Mouse (Mus musculus): Measurements from ENCODE around the gene Fgd6.

DNA sequence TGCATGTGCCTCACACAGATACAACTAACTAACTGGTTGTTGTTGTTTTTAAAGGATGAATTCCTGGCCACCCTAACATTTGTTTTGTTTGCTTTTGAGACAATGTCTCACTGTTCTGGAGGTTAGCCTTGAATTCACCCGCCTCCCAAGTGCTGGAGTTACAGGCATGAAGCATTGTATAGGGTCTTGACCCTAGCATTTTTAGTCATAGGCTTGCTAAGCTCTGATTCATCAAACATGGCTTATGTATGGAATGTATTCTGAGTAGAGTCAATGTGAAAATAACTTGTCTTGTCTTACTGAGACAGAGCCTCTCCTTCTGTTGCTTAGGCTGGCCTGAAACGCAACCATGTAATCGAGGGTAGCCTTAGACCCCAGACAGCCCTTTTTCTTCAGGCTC, 82.1 kb downstream of the Fgd6 start:
- TF ChIP-seq CTCF (IDR thresholded peaks at IDR 0.05; ENCODE audit: low read depth, low read length) (no peak), GATA1 (IDR thresholded peaks at IDR 0.05; ENCODE audit: borderline replicate concordance, low read length) (no peak), POLR2AphosphoS5 (IDR thresholded peaks at IDR 0.05; ENCODE audit: insufficient replicate concordance, low read depth, low read length) (no peak), GATA2 (IDR thresholded peaks at IDR 0.05; ENCODE audit: borderline replicate concordance, low read depth, low read length) (no peak), TAL1 (conservative IDR thresholded peaks at IDR 0.05; ENCODE audit: low read depth, low read length) (no peak)

Data from G1E (cell line).